Mouse (Mus musculus): ENCODE results near the gene Klhdc8a. TPM values are rescaled to one million over a fixed set of nuclear protein-coding genes. Genes with fewer than 3 reads are reported as not detected.
"Not testable (repeated sequence)": the region's sequence is repeated elsewhere in the genome, so short reads cannot be mapped to it uniquely, and the experiment has no call there.

Klhdc8a gene
- polyA plus RNA-seq, 1 experiment from 2014 or later = 0.56 TPM

DNA sequence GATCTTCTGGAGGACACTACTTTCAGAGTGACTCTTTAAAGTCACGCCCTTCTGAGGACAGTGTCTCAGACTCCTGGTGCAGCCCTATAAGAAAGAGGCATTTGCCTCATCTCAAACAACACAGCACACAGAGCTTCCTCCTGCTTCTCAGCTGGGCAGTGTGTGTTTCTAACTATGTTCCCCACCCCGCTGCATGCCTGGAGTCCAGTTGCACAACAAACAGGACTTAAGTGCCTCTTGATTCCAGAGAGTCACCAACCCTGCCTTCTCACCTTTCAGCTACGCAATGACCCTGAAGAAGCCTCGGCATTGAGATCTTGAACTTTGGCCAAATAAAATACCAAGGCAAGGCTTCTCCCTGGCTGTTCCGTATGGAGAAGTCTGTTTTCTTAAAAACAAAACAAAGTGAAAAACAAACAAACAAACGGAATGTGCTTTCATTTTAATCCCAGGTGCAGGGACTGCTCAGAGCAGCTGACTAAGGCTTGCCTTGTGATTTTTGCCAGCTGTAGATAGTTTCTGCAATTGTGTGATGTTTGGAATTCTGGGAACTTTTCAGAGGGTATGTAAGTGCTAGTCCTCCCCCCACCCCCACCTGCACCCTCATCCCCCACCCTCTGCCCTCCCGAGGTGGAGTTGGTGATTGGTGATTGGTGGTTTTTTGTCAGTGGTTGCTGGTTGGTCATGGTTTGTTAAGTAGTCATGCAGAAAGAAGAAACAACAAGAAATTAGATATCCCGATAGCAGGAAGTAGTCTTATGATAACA, 31.5 kb upstream of the Klhdc8a start:
- H3K9ac ChIP-seq (ENCODE audit: low read depth, low read length) = no peak overlapping the region
- H3K36me3 ChIP-seq (ENCODE audit: control insufficient read depth, insufficient read depth, low read length) = no peaks in the 10 kb centered on the region
- H3K27me3 ChIP-seq (ENCODE audit: control insufficient read depth, insufficient read depth, low read length) = no peaks in the 10 kb centered on the region
- 34% methylated on average over 8 of the region's 8 CpGs for WGBS (ENCODE audit: insufficient replicate concordance)
- no peak for ATAC-seq (replicated peaks; ENCODE audit: insufficient number of reproducible peaks, low FRiP score, low TSS enrichment)
- no peak overlapping the region for H3K4me2 ChIP-seq
- no peak overlapping the region for H3K27ac ChIP-seq (ENCODE audit: low read depth, low read length)
- H3K4me1 ChIP-seq (ENCODE audit: control insufficient read depth, insufficient read depth, low read length) = peaks cover 18% of the 10 kb centered on the region
- no peaks in the 10 kb centered on the region for H3K9me3 ChIP-seq (replicated peaks; ENCODE audit: control insufficient read depth, low read length)
- no peak overlapping the region for H3K4me3 ChIP-seq (ENCODE audit: low read depth, low read length)

DNA sequence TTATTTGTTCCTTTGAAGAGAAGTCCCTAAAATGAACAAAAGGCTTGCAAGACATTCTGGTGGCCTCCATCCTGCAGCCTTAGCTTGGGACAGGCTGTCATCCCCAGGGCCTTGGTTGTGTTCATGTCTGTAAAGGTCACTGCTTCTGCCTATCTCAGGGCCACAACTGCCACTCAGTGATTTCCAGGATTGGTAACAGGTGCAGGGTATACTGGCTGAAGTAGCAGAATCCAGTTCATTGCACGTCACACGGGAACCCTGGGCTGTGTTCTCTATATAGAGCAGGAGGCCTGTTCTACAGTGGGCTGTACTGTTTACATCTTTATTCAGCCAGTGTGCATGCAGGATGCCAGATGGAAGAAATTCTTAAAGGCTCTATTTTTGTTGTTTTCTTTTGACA, 30.5 kb upstream of the Klhdc8a start:
- H3K4me1 ChIP-seq (ENCODE audit: control insufficient read depth, insufficient read depth, low read length) = peaks cover 18% of the 10 kb centered on the region
- H3K27ac ChIP-seq (ENCODE audit: low read depth, low read length) = no peak overlapping the region
- no peak for ATAC-seq (replicated peaks; ENCODE audit: insufficient number of reproducible peaks, low FRiP score, low TSS enrichment)
- no peaks in the 10 kb centered on the region for H3K9me3 ChIP-seq (replicated peaks; ENCODE audit: control insufficient read depth, low read length)
- no peak overlapping the region for H3K4me3 ChIP-seq (ENCODE audit: low read depth, low read length)
- no peaks in the 10 kb centered on the region for H3K27me3 ChIP-seq (ENCODE audit: control insufficient read depth, insufficient read depth, low read length)
- H3K36me3 ChIP-seq (ENCODE audit: control insufficient read depth, insufficient read depth, low read length) = no peaks in the 10 kb centered on the region
- no peak overlapping the region for H3K4me2 ChIP-seq
- no peak overlapping the region for H3K9ac ChIP-seq (ENCODE audit: low read depth, low read length)
- 59% methylated on average over 2 of the region's 2 CpGs for WGBS (ENCODE audit: insufficient replicate concordance)

DNA sequence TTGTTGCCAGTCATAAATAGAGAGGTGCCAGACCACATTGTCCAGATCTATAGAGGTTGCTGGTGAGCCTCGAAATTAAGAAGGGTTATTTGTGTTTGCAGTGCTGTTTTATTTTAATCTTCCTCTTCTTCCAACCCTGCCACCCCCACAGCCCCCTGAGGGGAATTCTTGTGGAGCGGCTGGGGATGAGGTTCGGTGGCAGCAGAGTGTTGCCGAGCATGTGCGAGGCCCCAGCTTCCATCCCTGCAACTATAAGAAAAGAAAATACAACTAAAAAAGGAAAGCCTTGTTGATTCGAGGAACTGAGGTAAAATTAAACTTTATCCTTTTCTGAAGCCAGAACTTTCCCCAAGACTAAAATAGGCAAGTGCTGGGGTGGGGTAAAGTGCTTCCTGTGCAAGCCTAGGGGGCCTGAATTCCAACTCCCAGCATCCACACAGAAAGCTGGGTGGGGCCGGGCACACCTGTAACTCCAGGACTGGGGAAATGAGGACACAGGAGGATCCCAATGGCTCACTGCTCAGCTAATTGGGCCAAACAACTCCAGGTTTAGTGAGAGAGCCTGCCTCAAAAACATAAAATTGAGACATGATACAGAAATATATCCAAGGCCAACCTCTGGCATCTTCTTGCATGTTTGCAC, 29.9 kb upstream of the Klhdc8a start:
- no peaks in the 10 kb centered on the region for H3K9me3 ChIP-seq (replicated peaks; ENCODE audit: control insufficient read depth, low read length)
- WGBS (ENCODE audit: insufficient replicate concordance) = 62% methylated on average over 7 of the region's 7 CpGs
- no peak overlapping the region for H3K4me3 ChIP-seq (ENCODE audit: low read depth, low read length)
- no peaks in the 10 kb centered on the region for H3K36me3 ChIP-seq (ENCODE audit: control insufficient read depth, insufficient read depth, low read length)
- no peak for ATAC-seq (replicated peaks; ENCODE audit: insufficient number of reproducible peaks, low FRiP score, low TSS enrichment)
- no peaks in the 10 kb centered on the region for H3K27me3 ChIP-seq (ENCODE audit: control insufficient read depth, insufficient read depth, low read length)
- H3K27ac ChIP-seq (ENCODE audit: low read depth, low read length) = no peak overlapping the region
- peaks cover 18% of the 10 kb centered on the region for H3K4me1 ChIP-seq (ENCODE audit: control insufficient read depth, insufficient read depth, low read length)
- H3K4me2 ChIP-seq = no peak overlapping the region
- no peak overlapping the region for H3K9ac ChIP-seq (ENCODE audit: low read depth, low read length)

DNA sequence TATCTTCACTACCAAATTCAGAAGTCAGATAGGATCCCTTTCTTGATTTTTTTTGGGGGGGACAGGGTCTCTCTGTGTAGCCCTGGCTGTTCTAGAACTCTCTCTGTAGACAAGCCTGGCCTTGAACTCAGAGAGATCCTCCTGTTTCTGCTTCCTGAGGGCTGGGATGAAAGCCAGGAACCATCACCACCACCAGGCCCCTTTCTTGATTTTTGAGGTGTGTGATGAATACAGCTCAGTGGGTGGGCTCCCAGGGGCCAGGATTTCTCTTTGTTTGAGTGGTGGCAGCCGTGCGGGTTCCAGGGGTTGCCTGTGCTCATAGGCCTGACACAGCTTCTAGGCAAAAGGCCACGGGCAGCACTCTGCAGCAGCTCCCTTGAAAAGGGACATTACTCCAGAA, 27.2 kb upstream of the Klhdc8a start:
- Histone ChIP-seq H3K4me1 (ENCODE audit: control insufficient read depth, insufficient read depth, low read length) (peaks cover 18% of the 10 kb centered on the region), H3K4me2 (no peak overlapping the region), H3K36me3 (ENCODE audit: control insufficient read depth, insufficient read depth, low read length) (no peaks in the 10 kb centered on the region), H3K4me3 (ENCODE audit: low read depth, low read length) (no peak overlapping the region), H3K27ac (ENCODE audit: low read depth, low read length) (no peak overlapping the region), H3K27me3 (ENCODE audit: control insufficient read depth, insufficient read depth, low read length) (no peaks in the 10 kb centered on the region), H3K9ac (ENCODE audit: low read depth, low read length) (no peak overlapping the region), H3K9me3 (replicated peaks; ENCODE audit: control insufficient read depth, low read length) (no peaks in the 10 kb centered on the region)
- 81% methylated on average over 3 of the region's 3 CpGs for WGBS (ENCODE audit: insufficient replicate concordance)
- ATAC-seq (replicated peaks; ENCODE audit: insufficient number of reproducible peaks, low FRiP score, low TSS enrichment) = no peak

DNA sequence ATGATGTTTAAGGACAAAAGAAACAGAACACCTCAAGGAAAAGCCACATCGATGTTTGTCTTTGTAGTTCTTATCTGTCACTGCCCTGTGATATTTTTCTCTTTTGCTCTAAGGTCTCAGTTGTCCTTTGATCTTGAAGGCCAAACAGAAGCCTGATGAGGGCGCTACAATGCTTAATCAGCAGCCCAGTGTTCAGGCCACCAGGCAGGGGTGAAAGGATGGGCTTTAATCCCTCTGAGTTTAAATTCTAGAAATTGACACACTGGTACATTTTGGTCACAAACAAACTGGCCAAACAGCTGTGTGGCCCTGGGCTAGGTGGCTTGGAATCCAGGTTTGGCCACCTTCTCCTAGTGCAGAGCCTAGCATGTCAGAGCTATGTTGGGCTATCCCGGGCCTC, 21.7 kb upstream of the Klhdc8a start:
- Histone ChIP-seq H3K4me1 (ENCODE audit: control insufficient read depth, insufficient read depth, low read length) (no peaks in the 10 kb centered on the region), H3K36me3 (ENCODE audit: control insufficient read depth, insufficient read depth, low read length) (no peaks in the 10 kb centered on the region), H3K27me3 (ENCODE audit: control insufficient read depth, insufficient read depth, low read length) (no peaks in the 10 kb centered on the region), H3K4me2 (no peak overlapping the region), H3K27ac (ENCODE audit: low read depth, low read length) (no peak overlapping the region), H3K4me3 (ENCODE audit: low read depth, low read length) (no peak overlapping the region), H3K9ac (ENCODE audit: low read depth, low read length) (no peak overlapping the region), H3K9me3 (replicated peaks; ENCODE audit: control insufficient read depth, low read length) (no peaks in the 10 kb centered on the region)
- no peak for ATAC-seq (replicated peaks; ENCODE audit: insufficient number of reproducible peaks, low FRiP score, low TSS enrichment)
- 56% methylated on average over 3 of the region's 3 CpGs for WGBS (ENCODE audit: insufficient replicate concordance)

DNA sequence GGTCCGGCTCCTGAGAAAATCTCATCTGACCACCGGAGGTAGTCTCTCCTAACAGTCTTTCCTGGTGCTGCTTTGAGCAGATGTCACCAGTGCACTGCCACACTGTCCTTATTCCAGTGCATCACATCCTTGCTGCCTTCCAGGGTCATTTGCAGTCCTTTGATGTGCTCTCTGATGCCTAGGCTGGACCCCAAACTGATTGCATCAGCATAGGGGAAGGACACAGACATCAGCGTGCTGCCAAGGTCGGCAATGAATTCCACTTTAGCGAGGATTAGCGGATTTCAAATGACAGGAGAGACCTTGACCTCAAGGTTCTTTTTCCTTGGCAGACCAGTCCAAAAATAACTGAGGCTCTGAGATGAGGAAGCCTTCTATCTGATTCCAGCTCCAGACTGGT, 21.3 kb upstream of the Klhdc8a start:
- Histone ChIP-seq H3K27me3 (ENCODE audit: control insufficient read depth, insufficient read depth, low read length) (no peaks in the 10 kb centered on the region), H3K4me1 (ENCODE audit: control insufficient read depth, insufficient read depth, low read length) (no peaks in the 10 kb centered on the region), H3K4me3 (ENCODE audit: low read depth, low read length) (no peak overlapping the region), H3K4me2 (no peak overlapping the region), H3K9ac (ENCODE audit: low read depth, low read length) (no peak overlapping the region), H3K36me3 (ENCODE audit: control insufficient read depth, insufficient read depth, low read length) (no peaks in the 10 kb centered on the region), H3K9me3 (replicated peaks; ENCODE audit: control insufficient read depth, low read length) (no peaks in the 10 kb centered on the region), H3K27ac (ENCODE audit: low read depth, low read length) (no peak overlapping the region)
- 45% methylated on average over 6 of the region's 6 CpGs for WGBS (ENCODE audit: insufficient replicate concordance)
- no peak for ATAC-seq (replicated peaks; ENCODE audit: insufficient number of reproducible peaks, low FRiP score, low TSS enrichment)

DNA sequence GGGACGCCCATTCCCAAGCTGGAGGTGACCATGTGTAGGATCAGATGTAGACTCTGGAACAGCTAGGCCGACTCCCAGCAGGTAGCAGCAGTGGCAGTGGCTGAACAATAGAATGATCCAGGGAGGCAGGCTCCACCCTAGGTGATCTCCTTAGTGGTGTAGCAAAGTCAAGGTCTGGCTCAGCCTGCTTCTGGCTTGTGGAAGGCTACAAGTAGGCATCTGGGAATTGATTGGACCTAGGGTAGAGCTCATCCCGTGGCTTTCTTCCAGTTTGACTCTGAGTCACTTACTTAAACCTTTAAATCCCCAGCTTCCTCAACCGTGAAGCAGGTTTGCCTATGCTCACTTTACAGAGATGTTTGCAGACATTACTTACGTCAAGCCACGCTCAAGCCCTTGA, 17.8 kb upstream of the Klhdc8a start:
- not testable (repeated sequence) for ATAC-seq (replicated peaks; ENCODE audit: insufficient number of reproducible peaks, low FRiP score, low TSS enrichment); H3K4me1 ChIP-seq (ENCODE audit: control insufficient read depth, insufficient read depth, low read length); H3K9me3 ChIP-seq (replicated peaks; ENCODE audit: control insufficient read depth, low read length); H3K27ac ChIP-seq (ENCODE audit: low read depth, low read length); H3K36me3 ChIP-seq (ENCODE audit: control insufficient read depth, insufficient read depth, low read length); H3K4me3 ChIP-seq (ENCODE audit: low read depth, low read length); H3K27me3 ChIP-seq (ENCODE audit: control insufficient read depth, insufficient read depth, low read length); H3K4me2 ChIP-seq; H3K9ac ChIP-seq (ENCODE audit: low read depth, low read length)
- 71% methylated on average over 6 of the region's 6 CpGs for WGBS (ENCODE audit: insufficient replicate concordance)

DNA sequence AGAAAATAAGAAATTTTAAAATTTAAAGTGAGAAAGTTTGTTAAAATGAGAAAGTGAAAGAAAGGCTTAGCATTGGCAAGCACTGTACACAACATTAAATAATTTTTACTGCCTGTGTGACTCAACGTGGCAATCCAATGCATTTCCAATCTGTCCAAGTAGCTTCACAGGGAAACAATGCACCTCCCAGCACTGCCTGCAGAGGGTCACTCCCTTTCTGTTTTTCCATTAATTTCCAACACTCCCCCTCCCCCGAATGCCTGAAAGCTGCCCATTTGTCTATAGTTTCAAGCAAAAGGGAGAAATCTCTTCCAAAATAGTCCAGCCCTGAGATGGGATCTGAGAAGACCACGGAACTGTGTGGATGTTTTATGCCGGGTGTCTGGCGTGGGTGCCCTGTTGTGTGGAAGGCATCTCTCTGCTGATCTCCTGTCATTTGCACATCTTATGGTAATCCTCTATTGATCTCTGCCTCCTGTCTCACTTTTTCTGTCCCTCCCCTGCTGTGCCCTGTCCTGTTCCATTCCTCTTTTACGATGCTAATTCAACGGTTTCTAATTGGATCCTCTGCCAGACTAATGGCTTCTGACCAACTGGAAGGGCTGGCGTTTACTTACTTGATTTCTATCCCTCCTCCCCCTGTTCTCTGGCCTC, 16.8 kb upstream of the Klhdc8a start:
- Histone ChIP-seq H3K9ac (ENCODE audit: low read depth, low read length) (no peak overlapping the region), H3K27ac (ENCODE audit: low read depth, low read length) (no peak overlapping the region), H3K36me3 (ENCODE audit: control insufficient read depth, insufficient read depth, low read length) (no peaks in the 10 kb centered on the region), H3K4me1 (ENCODE audit: control insufficient read depth, insufficient read depth, low read length) (no peaks in the 10 kb centered on the region), H3K9me3 (replicated peaks; ENCODE audit: control insufficient read depth, low read length) (no peaks in the 10 kb centered on the region), H3K27me3 (ENCODE audit: control insufficient read depth, insufficient read depth, low read length) (peaks cover 5% of the 10 kb centered on the region; the same call in 1 of the 2 replicates), H3K4me2 (no peak overlapping the region), H3K4me3 (ENCODE audit: low read depth, low read length) (no peak overlapping the region)
- ATAC-seq (replicated peaks; ENCODE audit: insufficient number of reproducible peaks, low FRiP score, low TSS enrichment) = no peak
- 23% methylated on average over 8 of the region's 8 CpGs for WGBS (ENCODE audit: insufficient replicate concordance)
